Mouse (Mus musculus) heart, adult 8-10 months (tissue): ENCODE data around the gene Kcne4. TPM values are rescaled to one million over a fixed set of nuclear protein-coding genes. Genes with fewer than 3 reads are reported as not detected.
"Not testable (repeated sequence)": the region's sequence is repeated elsewhere in the genome, so short reads cannot be mapped to it uniquely, and the experiment has no call there.

Experiments used
- DNase-seq: peaks from one replicate; pipeline ENCODE4 v3.0.0; 2022; ENCODE audit warnings: low spot score
- total RNA-seq, 4 experiments: library from RNA; stranded (reverse); gene quantifications; 2 replicates each; pipeline ENCODE4 v1.2.4; 2022

The Kcne4 gene
- 1 to 10 TPM; 1.1 to 1.9 (median 1.9) TPM for total RNA-seq

- no peak for DNase-seq
Measured at GRCm38 (mm10) chr1:78816639-78817038, at the start of gene Kcne4. TSS of gene Kcne4 (plus strand) at chr1:78816758.

GRCm38 (mm10) chr1:78781899-78782298, 34.7 kb upstream of the Kcne4 start:
- DNase-seq = no peak

GRCm38 (mm10) chr1:78784936-78785335, 31.6 kb upstream of the Kcne4 start:
- not testable (repeated sequence) for DNase-seq

GRCm38 (mm10) chr1:78789744-78790143, 26.8 kb upstream of the Kcne4 start:
- no peak for DNase-seq

- DNase-seq = no peak
Measured at GRCm38 (mm10) chr1:78807428-78807827, 9.1 kb upstream of the Kcne4 start.

- no peak for DNase-seq
Measured at GRCm38 (mm10) chr1:78809819-78810218, 6.7 kb upstream of the Kcne4 start.

GRCm38 (mm10) chr1:78810904-78811303, 5.7 kb upstream of the Kcne4 start:
- DNase-seq = no peak

- DNase-seq = no peak
Measured at GRCm38 (mm10) chr1:78811975-78812490, 4.5 kb upstream of the Kcne4 start.

- DNase-seq = no peak
Measured at GRCm38 (mm10) chr1:78817756-78818155, 1.2 kb downstream of the Kcne4 start.

- no peak for DNase-seq
Measured at GRCm38 (mm10) chr1:78818630-78819526, 2.3 kb downstream of the Kcne4 start.

GRCm38 (mm10) chr1:78819592-78819991, 3.0 kb downstream of the Kcne4 start:
- peak; percentile 77 for DNase-seq

GRCm38 (mm10) chr1:78820176-78820575, 3.6 kb downstream of the Kcne4 start:
- peak; percentile 30 for DNase-seq

GRCm38 (mm10) chr1:78821111-78821510, 4.6 kb downstream of the Kcne4 start:
- DNase-seq = no peak

GRCm38 (mm10) chr1:78821733-78822430, 5.3 kb downstream of the Kcne4 start:
- no peak for DNase-seq

- no peak for DNase-seq
Measured at GRCm38 (mm10) chr1:78825246-78825645, 8.7 kb downstream of the Kcne4 start.

GRCm38 (mm10) chr1:78838468-78838867, 21.9 kb downstream of the Kcne4 start:
- no peak for DNase-seq

GRCm38 (mm10) chr1:78840769-78841168, 24.2 kb downstream of the Kcne4 start:
- no peak for DNase-seq

- DNase-seq = no peak
Measured at GRCm38 (mm10) chr1:78845661-78846060, 29.1 kb downstream of the Kcne4 start.

- peak; percentile 49 for DNase-seq
Measured at GRCm38 (mm10) chr1:78846471-78846870, 29.9 kb downstream of the Kcne4 start.

- no peak for DNase-seq
Measured at GRCm38 (mm10) chr1:78852408-78853093, 36.0 kb downstream of the Kcne4 start.

- no peak for DNase-seq
Measured at GRCm38 (mm10) chr1:78853094-78853445, 36.5 kb downstream of the Kcne4 start.

- DNase-seq = no peak
Measured at GRCm38 (mm10) chr1:78854306-78854705, 37.7 kb downstream of the Kcne4 start.
